Mouse (Mus musculus) brain, embryonic 14.5 days (tissue): ENCODE results near the gene Vav3.

Experiments used
- CTCF ChIP-seq: fragments of 200-500 bp; IDR thresholded peaks from 2 replicates; pipeline ENCODE4 v1.5.1; 2012; ENCODE audit warnings: inconsistent platforms, mild to moderate bottlenecking, moderate library complexity, borderline replicate concordance; ENCODE audit not compliant: insufficient read depth, insufficient read length; ENCODE audit errors: extremely low read depth
- POLR2A ChIP-seq: fragments of 200-500 bp; IDR thresholded peaks from 2 replicates; pipeline ENCODE4 v1.6.1; 2012; ENCODE audit warnings: mild to moderate bottlenecking, inconsistent platforms, borderline replicate concordance; ENCODE audit not compliant: poor library complexity, insufficient read depth, insufficient read length, severe bottlenecking; ENCODE audit errors: extremely low read depth

DNA sequence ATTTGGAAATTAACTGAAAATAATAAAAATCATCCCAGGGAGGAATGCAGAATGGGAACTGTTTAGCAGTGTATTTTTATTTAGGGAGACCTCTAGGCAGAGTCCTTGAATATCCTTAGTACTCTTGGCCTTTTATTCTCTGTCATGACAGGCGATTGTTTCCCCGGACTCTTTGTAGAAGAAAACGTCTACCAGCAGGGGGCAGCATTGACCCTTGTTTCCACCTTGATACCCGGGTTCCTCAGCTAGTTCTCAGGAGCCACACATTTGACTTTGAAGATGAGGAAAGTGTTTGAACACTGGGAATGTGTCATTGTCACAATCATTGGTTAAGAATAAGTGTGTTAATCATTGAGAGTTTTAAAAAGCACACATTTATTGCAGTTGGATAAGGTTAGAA lies 185.8 kb downstream of the Vav3 start:
- TF ChIP-seq CTCF (peak; percentile 80; the same call in 1 of the 2 replicates), POLR2A (no peak)
